Mouse (Mus musculus) gastrocnemius, postnatal 4 days (tissue): ENCODE measurements around the gene Zranb3. TPM values are rescaled to one million over a fixed set of nuclear protein-coding genes. Genes with fewer than 3 reads are reported as not detected.

Experiments
- DNase-seq, 2 experiments: peaks; one replicate each; pipeline ENCODE4 v3.0.0; 2021 to 2022; ENCODE audit warnings: low spot score in 2 of 2, mixed read lengths in 2 of 2
- total RNA-seq, 2 experiments: library from RNA; stranded (reverse); gene quantifications; 2 replicates each; pipeline ENCODE4 v1.2.3; 2021

Gene Zranb3
- total RNA-seq, 2 experiments from 2014 or later: 7.1 to 8.2 TPM

DNA sequence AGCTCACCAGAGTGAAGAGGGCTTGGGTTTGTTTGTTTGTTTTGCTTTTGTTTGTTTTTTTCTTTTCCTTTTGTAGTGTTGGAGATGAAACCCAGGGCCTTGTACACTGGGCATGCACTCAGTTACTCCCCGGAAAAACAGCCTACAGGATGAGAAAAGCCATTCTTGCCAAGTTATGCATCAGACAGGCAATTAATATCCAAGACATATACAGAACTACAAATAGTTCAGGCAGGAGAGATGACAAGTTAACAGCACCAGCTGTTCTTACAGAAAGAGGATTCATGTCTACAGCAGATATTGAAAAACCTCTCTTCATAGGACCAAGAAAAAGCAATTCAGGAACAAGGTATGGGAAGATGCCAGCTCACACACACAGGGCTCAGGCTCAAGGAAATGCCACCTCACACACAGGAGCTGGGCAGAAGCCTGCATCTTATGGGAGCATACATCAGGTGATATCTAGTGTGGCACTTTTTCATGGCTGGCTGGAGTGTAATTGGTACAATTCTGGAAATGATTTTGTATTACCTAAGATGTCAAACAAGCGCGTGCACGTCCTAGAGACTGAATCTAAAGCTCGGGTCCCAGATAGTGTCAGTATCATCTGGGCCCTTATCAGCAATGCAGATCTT, 156.1 kb downstream of the Zranb3 start:
- DNase-seq: no peak

DNA sequence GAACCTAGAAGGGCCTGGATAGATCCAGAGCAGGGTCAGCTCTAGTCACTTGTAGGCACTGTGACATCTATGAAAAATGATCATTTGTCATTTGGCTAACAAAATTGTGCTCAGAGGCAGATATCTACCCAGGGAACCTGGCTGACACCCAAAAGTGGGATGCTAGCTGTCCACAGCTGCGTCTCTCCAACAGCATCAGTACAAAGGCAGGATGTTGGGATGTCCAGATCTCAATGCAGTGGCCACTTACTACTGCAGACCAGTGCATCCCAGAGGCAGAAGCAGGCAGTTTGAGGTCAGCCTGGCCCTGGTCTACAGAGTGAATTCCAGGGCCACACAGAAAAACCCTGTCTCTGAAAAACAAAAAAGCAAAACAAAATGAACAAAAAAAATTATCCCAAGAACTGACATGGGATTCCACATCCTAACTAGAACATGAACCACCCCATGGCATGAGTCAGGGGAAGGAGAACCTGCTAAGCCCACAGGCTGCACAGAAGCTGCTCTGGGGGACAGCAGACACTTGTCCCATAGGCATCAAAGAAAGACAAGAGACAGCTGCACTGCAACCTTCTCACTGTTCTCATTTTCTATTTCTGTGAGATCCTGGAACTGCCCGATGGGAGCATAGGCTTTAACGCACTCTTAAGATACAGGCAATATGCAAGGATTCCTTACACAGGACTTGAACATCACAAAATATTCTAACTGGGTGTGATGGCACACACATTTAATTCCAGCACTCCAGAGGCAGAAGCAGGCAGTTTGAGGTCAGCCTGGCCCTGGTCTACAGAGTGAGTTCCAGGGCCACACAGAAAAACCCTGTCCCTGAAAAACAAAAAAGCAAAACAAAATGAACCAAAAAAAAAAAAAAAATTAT, 156.9 kb downstream of the Zranb3 start:
- DNase-seq: peak in 1 of 2 experiments; percentile 27

DNA sequence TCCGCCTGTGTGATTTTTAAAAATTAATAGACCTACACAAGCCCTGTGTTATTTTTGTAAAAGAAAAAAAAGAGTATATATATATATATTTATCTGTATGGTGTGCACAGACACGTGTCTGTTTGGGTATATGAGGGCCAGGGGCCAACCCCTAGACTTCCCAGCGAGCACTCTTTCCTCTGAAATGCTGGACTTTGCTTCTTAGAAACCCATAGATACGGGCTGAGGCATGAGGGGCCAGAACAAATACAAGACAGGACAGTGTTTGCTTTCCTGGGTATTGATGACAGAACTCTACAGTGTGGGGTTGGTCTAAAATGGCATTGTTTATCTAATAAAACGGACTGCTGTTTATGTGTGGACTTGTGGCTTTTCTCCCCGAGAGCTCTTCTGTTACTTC, 159.3 kb downstream of the Zranb3 start:
- DNase-seq: no peak

DNA sequence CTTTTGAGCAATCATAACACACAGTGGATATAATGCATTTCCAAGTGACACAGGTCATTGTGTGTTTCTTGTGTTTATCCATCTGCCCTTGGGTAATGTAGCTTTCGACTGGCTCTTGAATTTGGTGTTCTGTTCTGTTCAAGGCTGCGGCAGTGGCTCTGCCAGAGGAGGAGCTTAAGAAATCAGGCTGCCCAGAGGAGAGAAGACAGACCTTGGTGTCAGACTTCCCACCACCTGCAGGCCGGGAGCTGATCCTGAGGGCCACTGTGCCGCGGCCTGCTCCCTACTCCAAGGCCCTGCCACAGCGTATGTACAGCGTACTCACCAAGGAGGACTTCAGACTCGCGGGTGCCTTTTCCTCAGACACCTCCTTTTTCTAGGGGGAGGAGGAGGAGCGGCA, 160.6 kb downstream of the Zranb3 start:
- no peak for DNase-seq

DNA sequence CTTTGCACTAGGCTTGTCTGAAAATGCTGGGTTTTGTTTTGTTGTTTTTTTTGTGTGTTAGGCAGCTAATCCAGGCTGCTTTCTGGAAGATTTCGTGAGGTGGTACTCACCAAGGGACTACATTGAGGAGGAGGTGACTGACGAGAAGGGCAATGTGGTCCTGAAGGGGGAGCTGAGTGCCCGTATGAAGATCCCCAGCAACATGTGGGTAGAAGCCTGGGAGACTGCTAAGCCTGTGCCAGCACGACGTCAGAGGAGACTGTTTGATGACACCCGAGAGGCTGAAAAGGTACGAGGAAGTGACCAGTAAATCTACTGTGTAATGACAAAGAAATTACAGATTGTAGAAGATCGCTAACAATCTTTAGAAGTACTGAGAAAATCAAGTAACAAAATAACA, 165.6 kb downstream of the Zranb3 start:
- DNase-seq: no peak

DNA sequence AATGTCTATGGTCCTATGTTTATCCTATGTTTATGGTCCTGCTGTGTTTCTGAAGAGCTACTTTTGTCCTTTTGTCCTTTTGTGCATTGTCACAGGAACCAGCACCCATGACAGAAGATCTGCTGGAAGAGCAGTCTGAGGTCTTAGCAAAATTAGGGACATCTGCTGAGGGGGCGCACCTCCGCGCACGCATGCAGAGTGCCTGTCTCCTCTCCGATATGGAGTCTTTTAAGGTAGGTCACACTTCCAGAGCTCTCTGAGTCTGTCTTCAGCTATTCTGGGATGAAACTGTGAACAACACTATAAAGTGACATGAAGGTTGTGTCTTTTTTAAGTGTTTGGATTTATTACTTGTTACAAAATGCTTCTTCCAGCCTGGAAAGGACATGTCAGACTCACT, 168.5 kb downstream of the Zranb3 start:
- DNase-seq: no peak

DNA sequence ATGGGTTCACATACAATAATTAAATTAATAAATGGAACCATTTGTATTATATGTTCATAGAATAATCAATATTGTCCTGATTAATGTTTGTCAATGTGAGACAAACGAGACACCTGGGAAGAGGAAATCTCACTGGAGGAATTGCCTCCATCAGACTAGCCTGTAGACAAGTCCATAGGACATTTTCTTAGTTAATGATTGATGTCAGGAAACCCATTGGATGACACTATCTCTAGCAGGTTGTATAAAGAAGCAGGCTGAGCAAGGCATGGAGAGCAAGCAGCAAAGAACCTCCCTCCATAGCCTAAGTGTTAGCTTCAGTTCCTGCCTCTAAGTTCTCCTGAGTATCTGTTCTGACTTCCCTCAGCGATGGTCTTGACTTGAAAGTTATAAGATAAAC, 169.4 kb downstream of the Zranb3 start:
- no peak for DNase-seq

DNA sequence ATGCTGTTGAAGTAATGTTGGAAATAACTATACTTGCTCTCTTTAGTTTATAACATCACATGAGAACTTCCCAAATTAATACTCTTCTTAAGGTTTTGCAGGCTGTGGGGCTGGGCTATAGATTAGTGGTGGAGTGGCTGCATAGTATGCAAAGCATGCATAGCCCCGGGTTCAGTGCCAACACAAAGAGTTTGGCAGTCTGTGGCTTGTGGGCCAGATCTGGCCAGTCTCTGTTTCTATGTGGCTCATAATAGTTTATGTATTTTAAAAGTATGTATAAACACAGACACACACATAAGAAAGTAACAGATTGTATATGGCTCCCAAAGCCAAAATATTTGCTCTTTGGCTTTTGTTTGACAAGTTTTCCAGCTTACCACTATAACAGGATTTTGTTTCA, 187.0 kb downstream of the Zranb3 start:
- DNase-seq: no peak

DNA sequence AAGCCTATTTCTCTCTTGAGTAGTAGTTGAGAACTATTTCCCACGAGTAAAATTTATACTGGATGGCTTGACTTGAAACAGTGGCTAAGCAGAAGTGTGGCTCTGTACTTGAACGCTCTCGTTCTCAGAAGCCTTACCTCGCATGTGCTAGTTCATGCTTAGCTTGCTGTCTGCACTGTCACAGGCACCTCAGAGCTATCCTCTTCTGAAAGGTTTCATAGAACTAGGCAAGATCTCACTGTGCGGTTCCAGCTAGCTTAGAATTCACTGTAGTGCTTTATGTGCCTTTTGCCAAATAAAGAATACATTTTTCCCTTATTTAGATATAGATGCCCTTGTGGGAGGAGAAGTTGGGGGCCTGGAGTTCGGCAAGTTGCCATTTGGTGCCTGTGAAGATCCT, 187.5 kb downstream of the Zranb3 start:
- no peak for DNase-seq

DNA sequence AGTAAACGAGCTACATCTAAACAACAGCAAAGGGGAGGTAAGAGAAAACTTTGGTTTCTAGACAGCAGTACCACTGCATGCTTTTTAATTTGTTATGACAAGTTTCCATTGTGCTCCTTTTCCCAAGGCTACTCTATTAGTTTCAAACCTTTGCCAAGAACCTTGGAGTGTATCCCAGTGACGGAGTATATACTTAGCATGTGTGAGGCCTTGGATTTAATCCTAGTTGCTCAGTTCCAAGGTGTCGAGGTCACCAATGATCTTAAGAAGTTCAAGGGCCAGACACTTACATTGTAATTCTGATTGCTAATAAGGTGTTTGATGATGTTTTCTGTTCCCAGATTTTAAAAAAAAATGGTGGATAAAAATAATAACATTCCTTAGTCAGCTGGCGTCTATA, 189.7 kb downstream of the Zranb3 start:
- DNase-seq: no peak

DNA sequence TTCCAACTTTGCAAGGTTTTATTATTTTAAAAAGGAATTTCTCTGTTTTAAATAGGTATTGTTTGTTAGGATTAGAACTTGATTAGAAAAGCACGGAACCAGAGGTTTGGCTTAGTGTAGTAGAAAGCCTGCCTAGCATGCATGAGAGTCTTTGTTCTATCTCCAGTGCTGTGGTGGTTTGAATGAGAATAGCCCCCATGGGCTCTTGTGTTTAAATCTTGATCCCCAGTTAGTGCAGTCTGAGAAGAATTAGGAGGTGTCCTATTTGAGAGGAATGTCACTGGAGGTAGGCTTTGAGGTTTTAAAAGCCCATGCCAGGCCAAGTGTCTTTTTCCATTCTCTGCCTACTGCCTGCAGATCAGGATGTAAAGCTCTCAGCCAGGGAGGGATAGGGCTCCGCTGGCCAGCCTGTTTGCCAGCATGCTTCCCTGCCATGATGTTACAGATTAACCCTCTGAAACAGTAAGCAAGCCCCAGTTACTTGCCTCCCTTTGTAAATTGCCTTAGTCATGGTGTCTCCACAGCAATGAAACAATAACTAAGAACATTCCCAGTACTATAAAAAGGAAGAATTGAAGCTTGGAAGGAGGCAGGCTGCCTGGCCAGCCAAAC, 198.0 kb downstream of the Zranb3 start:
- no peak for DNase-seq

Other genes with a start within 250 kb of the Zranb3 start
- gene Map3k19, start 248.0 kb downstream of the Zranb3 start, total RNA-seq: not detected
- 10 to 100 TPM; 29.5 to 31.3 TPM for gene Rab3gap1, start 234.3 kb downstream of the Zranb3 start, total RNA-seq
- gene R3hdm1, start 254 bp upstream of the Zranb3 start, total RNA-seq: 10 to 100 TPM; 74.0 to 77.3 TPM
- 10 to 100 TPM; 50.3 to 53.3 TPM for gene Ubxn4, start 140.9 kb upstream of the Zranb3 start, total RNA-seq
- under 1 TPM; 0.13 to 0.17 TPM for gene Lct, start 225.3 kb upstream of the Zranb3 start, total RNA-seq